Mouse (Mus musculus) megakaryocyte-erythroid progenitor cell, adult 5-6 weeks (primary cell): Measurements from ENCODE around the gene Srpk2. TPM values are rescaled to one million over a fixed set of nuclear protein-coding genes. Genes with fewer than 3 reads are reported as not detected.
"Not testable (repeated sequence)": the region's sequence is repeated elsewhere in the genome, so short reads cannot be mapped to it uniquely, and the experiment has no call there.

ENCODE experiments used
- ATAC-seq: replicated peaks from 2 replicates; pipeline ENCODE4 v1.8.0; 2016; ENCODE audit warnings: mild to moderate bottlenecking, inconsistent platforms; ENCODE audit not compliant: severe bottlenecking, poor library complexity, low FRiP score, low TSS enrichment
- total RNA-seq, 2 experiments: library from RNA; stranded (forward) in 1 of 2; stranded (reverse) in 1 of 2; fragments of 200-1000, 215-1000 nt in 1 of 2; fragments of >200 nt in 1 of 2; fragmentation: Nextera tagmentation in 1 of 2; gene quantifications; 2 replicates each; pipeline ENCODE4 v1.2.3; 2014 to 2017

Srpk2 gene
- total RNA-seq, 2 experiments from 2014 or later: 15.2 to 18.2 TPM

GRCm38 (mm10) chr5:23618656-23619055 is 65.8 kb downstream of the Srpk2 start:
- no peak for ATAC-seq

GRCm38 (mm10) chr5:23617104-23617415 is 67.4 kb downstream of the Srpk2 start:
- peak; percentile 50 for ATAC-seq

GRCm38 (mm10) chr5:23616270-23617103 is 67.9 kb downstream of the Srpk2 start:
- peak; percentile 86 for ATAC-seq

GRCm38 (mm10) chr5:23615586-23616269 is 68.7 kb downstream of the Srpk2 start:
- peak; percentile 43; the same call in 1 of the 2 replicates for ATAC-seq

- no peak for ATAC-seq
These were observed 71.6 kb downstream of the Srpk2 start for GRCm38 (mm10) chr5:23612856-23613255.

GRCm38 (mm10) chr5:23604036-23604705 is 80.2 kb downstream of the Srpk2 start:
- ATAC-seq: peak; percentile 60

- no peak for ATAC-seq
These were observed 84.5 kb downstream of the Srpk2 start for GRCm38 (mm10) chr5:23599750-23600537.

- no peak for ATAC-seq
These were observed 85.2 kb downstream of the Srpk2 start for GRCm38 (mm10) chr5:23599171-23599570.

- no peak for ATAC-seq
These were observed 85.9 kb downstream of the Srpk2 start for GRCm38 (mm10) chr5:23598491-23598890.

- peak; percentile 74 for ATAC-seq
These were observed 86.4 kb downstream of the Srpk2 start for GRCm38 (mm10) chr5:23597999-23598398.

GRCm38 (mm10) chr5:23597260-23597864 is 87.1 kb downstream of the Srpk2 start:
- no peak for ATAC-seq

GRCm38 (mm10) chr5:23596326-23596965 is 88.0 kb downstream of the Srpk2 start:
- peak; percentile 48; the same call in 1 of the 2 replicates for ATAC-seq

GRCm38 (mm10) chr5:23590298-23590697 is 94.1 kb downstream of the Srpk2 start:
- ATAC-seq: not testable (repeated sequence)

GRCm38 (mm10) chr5:23587614-23588013 is 96.8 kb downstream of the Srpk2 start:
- ATAC-seq: no peak

- no peak for ATAC-seq
These were observed 97.6 kb downstream of the Srpk2 start for GRCm38 (mm10) chr5:23586531-23587453.

- ATAC-seq: no peak
These were observed 102.8 kb downstream of the Srpk2 start for GRCm38 (mm10) chr5:23581484-23582060.

- ATAC-seq: no peak
These were observed 105.1 kb downstream of the Srpk2 start for GRCm38 (mm10) chr5:23579120-23579880.
